Mouse (Mus musculus) testis, adult 2 months (tissue): Measurements from ENCODE around the gene Kpnb1. TPM values are rescaled to one million over a fixed set of nuclear protein-coding genes. Genes with fewer than 3 reads are reported as not detected.

Source experiments
- H3K27ac ChIP-seq: fragments of 200-500 bp; 2 replicates; pipeline ENCODE4 v1.5.1; 2012; ENCODE audit warnings: low read depth, low read length; ENCODE audit not compliant: control insufficient read depth, insufficient read depth
- H3K27me3 ChIP-seq: fragments of 200-500 bp; 2 replicates; pipeline ENCODE4 v1.6.1; 2012; ENCODE audit warnings: mild to moderate bottlenecking, low read length, moderate library complexity; ENCODE audit not compliant: control insufficient read depth, insufficient read depth
- H3K36me3 ChIP-seq: fragments of 200-500 bp; 2 replicates; pipeline ENCODE4 v1.6.1; 2012; ENCODE audit warnings: mild to moderate bottlenecking, low read length; ENCODE audit not compliant: control insufficient read depth, insufficient read depth
- H3K4me1 ChIP-seq: fragments of 200-500 bp; 2 replicates; pipeline ENCODE4 v1.6.1; 2012; ENCODE audit warnings: low read length; ENCODE audit not compliant: control insufficient read depth, insufficient read depth
- H3K4me3 ChIP-seq: fragments of 200-500 bp; 2 replicates; pipeline ENCODE4 v1.5.1; 2012; ENCODE audit warnings: low read depth, mild to moderate bottlenecking, low read length, moderate library complexity, mixed read lengths; ENCODE audit not compliant: control insufficient read depth
- CTCF ChIP-seq: fragments of 200-500 bp; IDR thresholded peaks from 2 replicates; pipeline ENCODE4 v1.5.1; 2012; ENCODE audit warnings: low read depth, mild to moderate bottlenecking, inconsistent platforms, low read length, moderate library complexity; ENCODE audit not compliant: control insufficient read depth, insufficient read depth, insufficient replicate concordance
- POLR2A ChIP-seq: fragments of 200-500 bp; IDR thresholded peaks from 2 replicates; pipeline ENCODE4 v1.6.1; 2012; ENCODE audit warnings: low read depth, mild to moderate bottlenecking, inconsistent platforms, low read length, moderate library complexity; ENCODE audit not compliant: control insufficient read depth
- polyA plus RNA-seq: library from polyadenylated mRNA; depleted of rRNA; stranded (reverse); fragments of >200 nt; gene quantifications from 2 replicates; pipeline ENCODE4 v1.2.3, GENCODE M21; 2012

The Kpnb1 gene
- polyA plus RNA-seq, 1 experiment: 40.3 TPM

DNA sequence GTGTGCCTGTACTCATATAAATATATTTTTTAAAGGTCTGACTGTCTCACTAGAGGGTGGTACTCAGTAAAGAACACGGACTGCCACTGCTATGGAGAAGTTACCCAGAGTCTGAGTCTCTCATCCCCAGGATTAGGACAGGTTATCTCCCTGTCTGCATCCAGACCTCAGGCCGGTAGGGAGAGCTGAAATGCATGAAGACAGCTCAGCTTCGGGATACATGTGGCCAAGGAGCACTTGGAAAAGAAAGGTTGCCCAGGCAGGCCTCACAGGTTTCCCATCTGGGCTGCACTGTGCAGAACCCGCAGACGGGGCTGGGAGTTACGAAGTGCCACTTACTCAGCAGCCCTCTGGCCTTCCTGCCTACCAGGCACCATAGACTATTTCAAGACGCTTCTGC, 30.7 kb downstream of the Kpnb1 start:
- TF ChIP-seq CTCF (no peak), POLR2A (no peak)
- Histone ChIP-seq H3K4me1 (peaks cover 2% of the 10 kb centered on the region), H3K4me3 (no peak overlapping the region), H3K27me3 (no peaks in the 10 kb centered on the region), H3K36me3 (no peaks in the 10 kb centered on the region; the same call in 1 of the 2 replicates), H3K27ac (no peak overlapping the region)

DNA sequence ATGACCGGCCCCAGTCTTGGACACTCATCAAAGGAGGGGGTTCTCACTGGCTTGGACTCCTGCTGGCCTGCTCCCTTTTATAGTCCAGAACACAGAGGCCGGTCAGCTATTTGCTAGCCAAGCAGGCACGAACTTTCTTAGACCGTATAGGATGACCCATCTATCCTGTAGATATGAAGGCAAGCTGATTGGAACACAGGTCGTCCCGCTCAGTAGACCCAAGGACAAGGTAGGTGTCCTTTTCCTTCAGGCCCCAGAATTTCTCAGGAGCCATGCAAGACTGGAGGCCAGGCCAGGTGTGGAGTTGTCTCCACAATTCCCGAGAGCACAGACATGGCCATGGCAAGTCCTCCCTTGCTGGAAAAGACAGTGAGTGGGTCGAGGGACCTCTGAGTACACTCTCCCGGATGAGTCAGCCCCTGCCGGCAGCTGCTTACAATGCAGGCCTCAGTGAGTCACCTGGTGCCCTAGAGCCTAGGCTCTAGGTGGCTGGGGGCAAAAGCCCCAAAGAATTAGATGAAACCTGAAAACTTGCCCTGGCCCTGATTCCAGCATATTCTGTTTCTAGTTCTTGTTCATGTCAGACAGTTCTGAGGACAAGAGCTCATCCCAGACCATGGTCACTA, 34.9 kb downstream of the Kpnb1 start:
- no peaks in the 10 kb centered on the region for H3K36me3 ChIP-seq
- no peak overlapping the region for H3K4me3 ChIP-seq
- peaks cover 10% of the 10 kb centered on the region for H3K4me1 ChIP-seq
- no peak overlapping the region for H3K27ac ChIP-seq
- TF ChIP-seq POLR2A (no peak), CTCF (no peak)
- no peaks in the 10 kb centered on the region for H3K27me3 ChIP-seq

DNA sequence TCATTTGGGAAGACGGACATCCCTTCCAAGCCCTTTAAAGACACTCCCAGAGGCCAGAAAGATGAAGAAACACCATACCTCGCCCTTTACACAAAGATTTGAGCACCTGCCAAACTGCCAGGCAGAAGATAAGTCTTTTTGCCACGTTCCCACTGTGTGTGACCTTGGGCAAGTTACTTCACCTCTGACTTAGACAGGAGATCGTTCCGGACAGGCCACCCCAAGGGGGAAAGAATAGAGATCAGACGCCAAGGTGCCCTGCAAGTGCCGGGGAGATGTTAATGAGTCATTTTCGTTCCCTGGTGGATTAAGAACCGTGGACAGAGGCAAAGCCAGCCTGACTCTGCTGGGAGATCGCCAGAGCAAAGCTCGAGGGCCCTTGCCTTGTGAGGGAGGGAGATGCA, 35.7 kb downstream of the Kpnb1 start:
- TF ChIP-seq POLR2A (no peak), CTCF (no peak)
- Histone ChIP-seq H3K36me3 (no peaks in the 10 kb centered on the region), H3K4me3 (no peak overlapping the region), H3K27ac (no peak overlapping the region), H3K27me3 (no peaks in the 10 kb centered on the region), H3K4me1 (peaks cover 10% of the 10 kb centered on the region)

DNA sequence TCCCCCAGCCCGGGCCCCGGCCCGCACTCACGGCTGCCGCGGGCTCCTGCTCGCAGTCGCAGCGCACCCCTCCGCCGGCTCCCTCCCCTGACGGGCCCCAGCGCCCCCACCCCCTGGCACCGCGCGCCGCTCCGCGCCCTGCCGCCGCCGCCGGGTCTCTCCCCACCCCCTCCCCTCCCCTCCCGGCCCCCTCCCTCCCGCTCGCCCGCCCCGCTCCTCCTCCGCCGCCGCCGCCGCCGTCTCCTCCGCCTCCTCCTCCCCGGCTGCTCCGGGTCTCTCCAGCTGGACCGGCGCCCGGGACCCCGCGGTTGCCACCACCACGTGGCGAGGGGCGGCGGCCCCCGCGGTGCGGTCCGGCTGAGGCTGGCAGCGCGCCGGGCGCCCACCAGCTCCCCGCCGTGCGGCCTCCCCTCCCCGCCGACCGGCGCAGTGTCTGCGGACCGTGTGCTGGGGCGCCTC, 36.3 kb downstream of the Kpnb1 start, which contains the start of gene Tbkbp1:
Gene Tbkbp1, minus strand, starts transcription at position 153 of the 459 bp plus-strand sequence.
- Histone ChIP-seq H3K27me3 (no peaks in the 10 kb centered on the region), H3K27ac (peak within 1 kb of the TSS; percentile 0; the same call in 1 of the 2 replicates), H3K36me3 (no peaks in the 10 kb centered on the region), H3K4me1 (peaks cover 10% of the 10 kb centered on the region), H3K4me3 (peak within 1 kb of the TSS; percentile 49)
- TF ChIP-seq CTCF: no peak
- no peak for TF ChIP-seq POLR2A

DNA sequence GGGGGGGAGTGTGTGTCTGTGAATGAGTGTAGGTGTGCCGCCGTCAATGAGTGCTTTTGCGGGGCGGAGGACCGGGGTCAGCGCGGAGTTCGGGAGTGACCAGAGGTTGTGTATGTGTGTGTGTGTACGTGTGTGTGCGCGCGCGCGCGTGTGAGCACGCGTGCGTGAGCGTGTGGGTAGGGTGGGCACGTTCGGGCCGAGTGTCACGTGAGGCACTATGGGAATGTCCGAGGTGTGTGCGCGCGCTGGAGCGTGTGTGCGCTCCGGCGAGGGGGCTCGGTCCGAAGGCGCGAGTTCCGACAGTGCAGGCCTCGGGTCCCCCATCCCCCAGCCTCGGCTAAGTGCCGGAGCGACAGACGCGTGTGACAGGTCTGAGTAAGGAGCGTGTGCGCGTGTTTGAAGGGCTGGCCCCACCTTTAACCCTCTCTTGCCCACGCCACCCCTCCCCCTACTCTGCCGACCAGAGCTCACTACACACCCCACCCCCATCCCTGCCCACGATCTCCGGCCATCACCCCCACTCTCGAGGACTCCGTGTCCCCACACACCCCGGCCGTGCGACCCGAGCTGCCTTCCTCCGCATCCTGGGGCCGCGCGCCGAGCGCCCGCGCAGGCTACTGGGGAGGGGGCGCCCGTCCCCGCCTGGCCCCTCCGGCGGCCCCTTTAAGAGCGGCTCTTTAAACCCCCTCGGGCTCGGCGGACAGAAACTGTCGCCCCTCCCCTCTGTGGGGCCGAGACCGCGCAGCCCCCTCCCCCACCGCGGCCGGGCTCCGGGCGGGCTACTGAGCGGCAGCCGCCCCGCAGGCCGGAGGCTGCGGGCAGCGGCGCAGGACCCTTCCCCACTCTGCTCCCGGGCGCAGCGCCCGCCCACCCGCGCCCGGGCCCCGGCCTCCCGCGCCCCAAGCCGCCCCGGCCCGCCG, 37.0 kb downstream of the Kpnb1 start:
- Histone ChIP-seq H3K4me3 (peak overlapping the region; percentile 49), H3K27ac (peak overlapping the region; percentile 0; the same call in 1 of the 2 replicates), H3K4me1 (peaks cover 10% of the 10 kb centered on the region), H3K36me3 (no peaks in the 10 kb centered on the region), H3K27me3 (no peaks in the 10 kb centered on the region)
- TF ChIP-seq POLR2A (peak; percentile 16), CTCF (no peak)

DNA sequence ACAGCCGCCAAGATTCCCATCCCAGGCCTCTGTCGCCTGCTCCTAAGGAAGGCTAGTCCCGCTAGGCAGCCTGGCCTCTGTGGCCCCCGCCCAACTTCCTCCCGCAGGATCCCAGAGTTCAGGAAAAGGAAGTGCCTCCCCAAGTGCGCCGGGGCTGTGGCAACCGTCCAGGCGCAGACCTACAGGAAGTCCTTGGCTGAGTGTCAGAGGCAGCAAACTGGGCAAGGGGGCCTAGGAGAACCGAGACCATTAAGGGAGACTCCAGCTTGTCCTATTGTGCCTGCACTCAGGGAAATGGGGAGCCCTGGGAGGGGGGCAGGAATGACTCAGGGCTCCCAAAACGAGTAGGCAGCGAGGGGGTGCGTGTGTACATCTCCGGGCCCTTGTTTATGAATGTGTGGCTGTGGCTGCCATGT, 37.7 kb downstream of the Kpnb1 start:
- TF ChIP-seq POLR2A: no peak
- TF ChIP-seq CTCF: no peak
- peak overlapping the region; percentile 0; the same call in 1 of the 2 replicates for H3K27ac ChIP-seq

DNA sequence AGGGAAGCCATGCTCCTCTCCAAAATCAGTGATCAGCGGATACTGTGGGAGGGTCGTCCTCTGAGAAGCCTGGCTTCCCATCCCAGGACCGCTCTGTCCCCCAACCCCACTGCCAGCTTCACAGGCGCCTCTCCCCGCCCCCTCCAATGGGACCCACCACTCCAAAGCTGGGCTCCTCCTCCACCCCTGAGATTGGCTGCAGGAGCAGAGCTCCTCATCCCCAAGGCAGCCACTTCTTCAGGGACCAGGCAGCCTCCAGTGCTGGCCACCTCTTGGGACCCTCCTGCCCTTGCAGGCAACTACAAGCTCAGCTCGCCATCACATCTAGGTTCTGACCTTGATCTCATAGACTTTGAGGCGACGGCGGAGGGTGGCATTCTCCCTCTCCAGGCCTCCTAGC, 38.7 kb downstream of the Kpnb1 start:
- Histone ChIP-seq H3K36me3 (no peaks in the 10 kb centered on the region), H3K27ac (no peak overlapping the region), H3K4me3 (no peak overlapping the region), H3K27me3 (no peaks in the 10 kb centered on the region), H3K4me1 (peaks cover 10% of the 10 kb centered on the region)
- TF ChIP-seq POLR2A: no peak
- TF ChIP-seq CTCF: no peak

More for the DNA sequence above, 37.7 kb downstream of the Kpnb1 start:
- H3K27me3 ChIP-seq: no peaks in the 10 kb centered on the region
- peak overlapping the region; percentile 49 for H3K4me3 ChIP-seq
- no peaks in the 10 kb centered on the region for H3K36me3 ChIP-seq
- peaks cover 10% of the 10 kb centered on the region for H3K4me1 ChIP-seq
